23 mouse cellular contexts compared by ENCODE assay signal in the genomic region with DNA sequence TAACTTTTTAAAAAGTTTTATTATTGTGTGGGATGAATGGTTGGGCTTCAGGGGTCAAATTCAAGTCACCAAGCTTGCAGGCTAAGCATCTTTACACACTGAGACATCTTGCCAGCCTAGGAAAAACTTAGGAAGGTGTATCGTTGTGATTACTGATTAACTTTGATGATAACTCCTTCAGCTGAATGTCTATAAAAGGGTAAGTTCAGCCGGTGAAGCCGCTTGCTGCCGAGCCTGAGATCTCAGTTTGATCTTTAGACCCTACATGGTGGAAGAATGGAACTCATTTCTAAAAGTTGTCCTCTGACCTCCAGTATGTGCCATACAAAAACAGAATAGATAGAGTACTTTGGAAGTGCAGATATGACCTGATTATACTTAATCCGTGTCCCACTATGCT. TPM values are rescaled to one million over a fixed set of nuclear protein-coding genes. Genes with fewer than 3 reads are reported as not detected.
A peak's percentile ranks its signal among the peaks of the same experiment; 100 is the strongest.
DNase-seq lines count a peak whose midpoint lies in the region; ATAC-seq and TF ChIP-seq lines count a peak whose summit lies in the region.
"Had no signal": no experiment of that assay in that cellular context is flagged by ENCODE, and none has a peak within 500 bp of the region (broad histone marks: within the 10 kb centered on the region; RNA-seq: fewer than 3 reads in every experiment).

No protein-coding gene starts in this region.

- ATAC-seq in kidney, embryonic 14.5 days (ENCODE audit: low FRiP score, low TSS enrichment), result no peak
- ATAC-seq: CD4-positive, CD25-positive, alpha-beta regulatory T cell, adult 4 months; forebrain, embryonic 16.5 days had no signal

- no peak overlapping the region for H3K4me2 ChIP-seq in kidney, embryonic 14.5 days (replicated peaks; ENCODE audit: low read depth, low read length)
- H3K4me2 ChIP-seq: embryonic facial prominence, embryonic 13.5 days; forebrain, embryonic 12.5 days; heart, embryonic 11.5 days; heart, embryonic 15.5 days had no signal

- no peaks in the 10 kb centered on the region for H3K9me3 ChIP-seq in kidney, embryonic 14.5 days (ENCODE audit: control insufficient read depth, low read length)
- H3K9me3 ChIP-seq: embryonic facial prominence, embryonic 13.5 days; forebrain, embryonic 12.5 days; G1E; heart, embryonic 15.5 days had no signal

- TF ChIP-seq CTCF in liver, adult 2 months (IDR thresholded peaks at IDR 0.05; ENCODE audit: low read depth, low read length), result no peak

- H3K27me3 ChIP-seq in kidney, embryonic 14.5 days (ENCODE audit: control insufficient read depth, insufficient read depth, low read length), result no peaks in the 10 kb centered on the region
- no peaks in the 10 kb centered on the region for H3K27me3 ChIP-seq in liver, adult 2 months (ENCODE audit: control insufficient read depth, insufficient read depth, low read length)
- H3K27me3 ChIP-seq: embryonic facial prominence, embryonic 13.5 days; forebrain, embryonic 12.5 days; heart, embryonic 15.5 days had no signal

- H3K79me2 ChIP-seq in liver, adult 2 months (ENCODE audit: control insufficient read depth, insufficient read depth, low read length), result peaks cover 11% of the 10 kb centered on the region; the same call in 1 of the 2 replicates

- no peak overlapping the region for H3K4me3 ChIP-seq in kidney, embryonic 14.5 days (ENCODE audit: low read length)
- no peak overlapping the region for H3K4me3 ChIP-seq in liver, adult 2 months (ENCODE audit: insufficient read depth, low read depth, low read length)
- H3K4me3 ChIP-seq: embryonic facial prominence, embryonic 13.5 days; forebrain, embryonic 12.5 days; heart, adult 2 months; heart, embryonic 15.5 days had no signal

- TF ChIP-seq POLR2A in liver, adult 2 months (IDR thresholded peaks at IDR 0.05; ENCODE audit: extremely low read depth, insufficient read depth, low read length), result no peak

- no peak overlapping the region for H3K27ac ChIP-seq in kidney, embryonic 14.5 days (ENCODE audit: low read depth, low read length)
- H3K27ac ChIP-seq in liver, adult 2 months (replicated peaks; ENCODE audit: insufficient read depth, low read depth, low read length), result no peak overlapping the region
- H3K27ac ChIP-seq: embryonic facial prominence, embryonic 13.5 days; forebrain, embryonic 12.5 days; heart, adult 2 months; heart, embryonic 15.5 days had no signal

- WGBS in kidney, embryonic 14.5 days, result 76% methylated on average over 5 of the region's 5 CpGs
- 20% methylated on average over 5 of the region's 5 CpGs for WGBS in liver, adult 2 months

- peak; percentile 71 for DNase-seq in kidney, adult 11 months
- DNase-seq in liver, adult 2 months (ENCODE audit: extremely low read depth, low read depth, low spot score), result peak; percentile 79
- no peak for DNase-seq in liver
- DNase-seq in kidney, adult 9 months, result peak; percentile 85
- peak; percentile 27 for DNase-seq in yolk sac, embryonic 10.5 days (ENCODE audit: low spot score)
- DNase-seq in cerebellum, adult 9-10 months, result no peak
- DNase-seq in thymus, adult 18-20 months, result no peak
- DNase-seq: adrenal gland, postnatal 10 days; B cell, adult 2 months; cerebellum, adult 11-12 months; cerebellum, adult 9-11 months; cerebellum, postnatal 36 days; gastrocnemius, postnatal 14 days; heart, adult 2 months; heart, postnatal 14 days had no signal

- no peaks in the 10 kb centered on the region for H3K4me1 ChIP-seq in kidney, embryonic 14.5 days (ENCODE audit: control insufficient read depth, insufficient read depth, low read length)
- peaks cover 7% of the 10 kb centered on the region for H3K4me1 ChIP-seq in liver, adult 2 months (ENCODE audit: control insufficient read depth, insufficient read depth, low read length)
- H3K4me1 ChIP-seq: embryonic facial prominence, embryonic 13.5 days; forebrain, embryonic 12.5 days had no signal

- no peak overlapping the region for H3K9ac ChIP-seq in kidney, embryonic 14.5 days (ENCODE audit: low read depth, low read length)
- H3K9ac ChIP-seq in liver, adult 2 months (ENCODE audit: low read depth, low read length), result no peak overlapping the region
- H3K9ac ChIP-seq: embryonic facial prominence, embryonic 13.5 days; forebrain, embryonic 12.5 days; heart, embryonic 15.5 days had no signal

- peaks cover 25% of the 10 kb centered on the region; the same call in 1 of the 2 replicates for H3K36me3 ChIP-seq in kidney, embryonic 14.5 days (ENCODE audit: control insufficient read depth, insufficient read depth, low read length)
- H3K36me3 ChIP-seq in liver, adult 2 months (ENCODE audit: control insufficient read depth, insufficient read depth, low read length), result peaks cover 22% of the 10 kb centered on the region

RNA-seq across cellular contexts. Expression of a gene that starts 30.6 kb away (rescaled TPM):
- 47.9 and 52.1 TPM in 2 replicates for polyA plus RNA-seq in kidney, embryonic 14.5 days (2014; fragmentation: Nextera tagmentation; extraction: Ambion mirVana)
- 120 and 127 TPM in 2 replicates for total RNA-seq in liver, adult 2 months (2014; rRNA removed)
- 24.6 and 29.7 TPM in 2 replicates for polyA plus RNA-seq in liver, adult 2 months (2012; rRNA removed)

Comparison
In these comparisons a context has a peak if more than half of its experiments do, and no peak if none do; other contexts are left out.
1. DNase-seq: peak in kidney, adult 11 months (single experiment), liver, adult 2 months (single experiment), kidney, adult 9 months (single experiment) and yolk sac, embryonic 10.5 days (single experiment); none in liver (single experiment), cerebellum, adult 9-10 months (single experiment) and thymus, adult 18-20 months (0 of 2).